Mouse (Mus musculus) neural tube, embryonic 11.5 days (tissue): ENCODE data around the gene Olfr239. TPM values are rescaled to one million over a fixed set of nuclear protein-coding genes. Genes with fewer than 3 reads are reported as not detected.
"Not testable (repeated sequence)": the region's sequence is repeated elsewhere in the genome, so short reads cannot be mapped to it uniquely, and the experiment has no call there.

Experiments used
- ATAC-seq: fragments of 200-750 bp; cut with Nextera tagmentation; 2 replicates; pipeline ENCODE4 v1.8.0; 2017; ENCODE audit warnings: moderate number of reproducible peaks, mild to moderate bottlenecking, moderate TSS enrichment, moderate library complexity; ENCODE audit not compliant: insufficient read depth, low FRiP score, low TSS enrichment
- DNase-seq: peaks from one replicate; pipeline ENCODE4 v3.0.0-alpha.2; 2015; ENCODE audit warnings: low spot score
- H3K27ac ChIP-seq: fragments of 300-500 bp; sonication (generic); 2 replicates; pipeline ENCODE4 v1.5.1; 2014; ENCODE audit warnings: low read depth, mild to moderate bottlenecking, low read length
- H3K27me3 ChIP-seq: fragments of 300-500 bp; sonication (generic); 2 replicates; pipeline ENCODE4 v1.6.1; 2014; ENCODE audit warnings: mild to moderate bottlenecking, low read length, mixed read lengths; ENCODE audit not compliant: control insufficient read depth, insufficient read depth
- H3K36me3 ChIP-seq: fragments of 300-500 bp; sonication (generic); 2 replicates; pipeline ENCODE4 v1.6.1; 2014; ENCODE audit warnings: mild to moderate bottlenecking, low read length, moderate library complexity, mixed read lengths; ENCODE audit not compliant: control insufficient read depth, insufficient read depth
- H3K4me1 ChIP-seq: fragments of 300-500 bp; sonication (generic); 2 replicates; pipeline ENCODE4 v1.6.1; 2014; ENCODE audit warnings: low read length, mixed read lengths; ENCODE audit not compliant: control insufficient read depth, insufficient read depth
- H3K4me2 ChIP-seq: fragments of 300-500 bp; sonication (generic); 2 replicates; pipeline ENCODE4 v1.6.1; 2014; ENCODE audit warnings: low read depth, mild to moderate bottlenecking, moderate library complexity
- H3K4me3 ChIP-seq: fragments of 300-500 bp; sonication (generic); 2 replicates; pipeline ENCODE4 v1.5.1; 2014; ENCODE audit warnings: low read depth, low read length
- H3K9ac ChIP-seq: fragments of 300-500 bp; sonication (generic); 2 replicates; pipeline ENCODE4 v1.6.1; 2014; ENCODE audit warnings: mild to moderate bottlenecking, low read length
- H3K9me3 ChIP-seq: fragments of 300-500 bp; sonication (generic); 2 replicates; pipeline ENCODE4 v1.6.1; 2016; ENCODE audit warnings: low read length; ENCODE audit not compliant: control insufficient read depth
- WGBS: fragments of 180-500 bp; shearing (Covaris S2); extraction: QIAGEN DNeasy Blood & Tissue Kit; methylation state at CpG from one replicate; pipeline ENCODE4 v1.1.7; 2014; 5-methylcytosine and 5-hydroxymethylcytosine counted together
- polyA plus RNA-seq: library from polyadenylated mRNA; unstranded; fragments of >200 nt; fragmentation: Nextera tagmentation; extraction: Ambion mirVana; gene quantifications from 2 replicates; pipeline ENCODE4 v1.2.1, GENCODE M21; 2014

The Olfr239 gene
- polyA plus RNA-seq, result not detected in 2 replicates

GRCm38 (mm10) chr17:33191002-33191401 is at the start of gene Olfr239:
Olfr239 (plus strand) TSS chr17:33191302.
- not testable (repeated sequence) for H3K4me1 ChIP-seq, H3K27me3 ChIP-seq, H3K9ac ChIP-seq, H3K36me3 ChIP-seq, H3K4me3 ChIP-seq, ATAC-seq, H3K9me3 ChIP-seq, H3K4me2 ChIP-seq, H3K27ac ChIP-seq, DNase-seq
- WGBS, result no CpG with 5 or more reads among the region's 2 CpGs

- H3K4me1 ChIP-seq, H3K27me3 ChIP-seq, H3K9me3 ChIP-seq, H3K27ac ChIP-seq, H3K9ac ChIP-seq, H3K36me3 ChIP-seq, H3K4me2 ChIP-seq, H3K4me3 ChIP-seq, ATAC-seq, DNase-seq: not testable (repeated sequence)
- WGBS, result 88% methylated on average over 1 of the region's 1 CpGs
Measured at GRCm38 (mm10) chr17:33168147-33168546, 23.0 kb upstream of the Olfr239 start, which contains the start of gene Olfr55. Olfr55 (plus strand) TSS chr17:33168447.

GRCm38 (mm10) chr17:33221590-33221989 is 30.5 kb downstream of the Olfr239 start, which contains the start of gene Olfr1564:
Olfr1564 (minus strand) TSS chr17:33221690.
- Histone ChIP-seq H3K27me3 (no peaks in the 10 kb centered on the region), H3K9me3 (0 out of 2 replicates have a peak, but pooled peaks cover 2% of the 10 kb centered on the region), H3K27ac (no peak within 1 kb of the TSS), H3K4me1 (no peaks in the 10 kb centered on the region), H3K4me2 (no peak within 1 kb of the TSS), H3K9ac (no peak within 1 kb of the TSS), H3K4me3 (no peak within 1 kb of the TSS), H3K36me3 (no peaks in the 10 kb centered on the region)
- DNase-seq (no peak), ATAC-seq (no peak)
- 82% methylated on average over 2 of the region's 2 CpGs for WGBS

- H3K36me3 ChIP-seq, ATAC-seq, H3K4me2 ChIP-seq, H3K9me3 ChIP-seq, H3K27ac ChIP-seq, H3K4me1 ChIP-seq, H3K4me3 ChIP-seq, DNase-seq, H3K27me3 ChIP-seq, H3K9ac ChIP-seq: not testable (repeated sequence)
- WGBS, result 92% methylated on average over 1 of the region's 1 CpGs
Measured at GRCm38 (mm10) chr17:33236646-33237045, 45.5 kb downstream of the Olfr239 start.

Other genes starting within 250 kb of the Olfr239 start
- gene Cyp4f13, start 243.9 kb upstream of the Olfr239 start, polyA plus RNA-seq, result 2.6 and 3.0 TPM in 2 replicates
- 13.1 and 13.7 TPM in 2 replicates for gene Zfp472, start 225.5 kb upstream of the Olfr239 start, polyA plus RNA-seq
- 16.8 and 18.6 TPM in 2 replicates for gene Zfp952, start 198.2 kb upstream of the Olfr239 start, polyA plus RNA-seq
- 22.9 and 25.9 TPM in 2 replicates for gene Zfp763, start 157.9 kb upstream of the Olfr239 start, polyA plus RNA-seq
- gene 4921501E09Rik, start 123.2 kb upstream of the Olfr239 start, polyA plus RNA-seq, result not detected in 2 replicates
- 10.7 and 11.9 TPM in 2 replicates for gene Zfp563, start 102.0 kb upstream of the Olfr239 start, polyA plus RNA-seq
- gene Morc2b, start 51.6 kb upstream of the Olfr239 start, polyA plus RNA-seq, result 0.12 and 0.18 TPM in 2 replicates
- gene Olfr55, start 22.9 kb upstream of the Olfr239 start, polyA plus RNA-seq, result 0.05 TPM in 1 of 2 replicates, not detected in the other
- gene Olfr1564, start 30.4 kb downstream of the Olfr239 start, polyA plus RNA-seq, result not detected in 2 replicates
- 20.6 and 22.8 TPM in 2 replicates for gene Zfp955a, start 63.8 kb downstream of the Olfr239 start, polyA plus RNA-seq
- gene Olfr63, start 73.4 kb downstream of the Olfr239 start, polyA plus RNA-seq, result 0.07 TPM in 1 of 2 replicates, not detected in the other
- 9.5 and 10.3 TPM in 2 replicates for gene Zfp955b, start 98.2 kb downstream of the Olfr239 start, polyA plus RNA-seq
- 17.9 and 18.9 TPM in 2 replicates for gene Zfp81, start 167.6 kb downstream of the Olfr239 start, polyA plus RNA-seq
- gene Zfp101, start 203.3 kb downstream of the Olfr239 start, polyA plus RNA-seq, result 20.6 and 25.0 TPM in 2 replicates
- gene Actl9, start 241.6 kb downstream of the Olfr239 start, polyA plus RNA-seq, result not detected in 2 replicates